Mouse (Mus musculus): ENCODE results near the gene Tmub2.
"Not testable (repeated sequence)": the region's sequence is repeated elsewhere in the genome, so short reads cannot be mapped to it uniquely, and the experiment has no call there.

The Tmub2 gene

GRCm38 (mm10) chr11:102279595-102279994 is 5.1 kb upstream of the Tmub2 start:
- no peak for DNase-seq

GRCm38 (mm10) chr11:102280267-102280666 is 4.5 kb upstream of the Tmub2 start:
- DNase-seq, result not testable (repeated sequence)

GRCm38 (mm10) chr11:102283922-102284321 is 809 bp upstream of the Tmub2 start:
- DNase-seq, result no peak

- DNase-seq, result no peak
Observed at GRCm38 (mm10) chr11:102285095-102285834, 534 bp downstream of the Tmub2 start.

GRCm38 (mm10) chr11:102287485-102287884 is 2.8 kb downstream of the Tmub2 start:
- DNase-seq, result peak; percentile 45

GRCm38 (mm10) chr11:102288027-102288804 is 3.5 kb downstream of the Tmub2 start:
- DNase-seq, result peak; percentile 30

- peak; percentile 47 for DNase-seq
Observed at GRCm38 (mm10) chr11:102288913-102289312, 4.2 kb downstream of the Tmub2 start.

GRCm38 (mm10) chr11:102289511-102290100 is 4.9 kb downstream of the Tmub2 start:
- peak; percentile 37 for DNase-seq

- DNase-seq, result peak; percentile 31
Observed at GRCm38 (mm10) chr11:102290141-102290540, 5.4 kb downstream of the Tmub2 start.

- DNase-seq, result peak; percentile 53
Observed at GRCm38 (mm10) chr11:102291051-102291535, 6.4 kb downstream of the Tmub2 start.

- peak; percentile 56 for DNase-seq
Observed at GRCm38 (mm10) chr11:102293971-102294370, 9.2 kb downstream of the Tmub2 start.

GRCm38 (mm10) chr11:102294416-102294815 is 9.7 kb downstream of the Tmub2 start:
- peak; percentile 44 for DNase-seq

GRCm38 (mm10) chr11:102294887-102295597 is 10.3 kb downstream of the Tmub2 start:
- DNase-seq, result peak; percentile 70

- peak; percentile 78 for DNase-seq
Observed at GRCm38 (mm10) chr11:102295598-102296471, 11.1 kb downstream of the Tmub2 start.

- DNase-seq, result peak; percentile 99
Observed at GRCm38 (mm10) chr11:102296491-102297472, 12.1 kb downstream of the Tmub2 start, which contains the start of gene Atxn7l3. Gene Atxn7l3 (minus strand): TSS chr11:102296631.

- DNase-seq, result peak; percentile 23
Observed at GRCm38 (mm10) chr11:102297577-102298556, 13.1 kb downstream of the Tmub2 start.

GRCm38 (mm10) chr11:102299839-102300238 is 15.1 kb downstream of the Tmub2 start:
- peak; percentile 60 for DNase-seq

- no peak for DNase-seq
Observed at GRCm38 (mm10) chr11:102304141-102304540, 19.4 kb downstream of the Tmub2 start.

GRCm38 (mm10) chr11:102305359-102305758 is 20.6 kb downstream of the Tmub2 start:
- DNase-seq, result no peak

All from cerebellum, adult 9-11 months (tissue).